Mouse (Mus musculus) heart, embryonic 10.5 days (tissue): ENCODE results near the gene Dmrt3. TPM values are rescaled to one million over a fixed set of nuclear protein-coding genes. Genes with fewer than 3 reads are reported as not detected.
A peak's percentile ranks its signal among the peaks of the same experiment; 100 is the strongest.

ENCODE experiments used
- DNase-seq: peaks from one replicate; pipeline ENCODE4 v3.0.0-alpha.2; 2017; ENCODE audit warnings: low spot score
- H3K27ac ChIP-seq: fragments of 300-500 bp; sonication (generic); 2 replicates; pipeline ENCODE4 v1.5.1; 2016; ENCODE audit warnings: mild to moderate bottlenecking
- H3K27me3 ChIP-seq: fragments of 300-500 bp; sonication (generic); 2 replicates; pipeline ENCODE4 v1.6.1; 2016; ENCODE audit warnings: mild to moderate bottlenecking; ENCODE audit not compliant: poor library complexity, insufficient read depth, severe bottlenecking
- H3K36me3 ChIP-seq: fragments of 300-500 bp; sonication (generic); 2 replicates; pipeline ENCODE4 v1.6.1; 2016; ENCODE audit warnings: mild to moderate bottlenecking, moderate library complexity
- H3K4me1 ChIP-seq: fragments of 300-500 bp; sonication (generic); 2 replicates; pipeline ENCODE4 v1.6.1; 2016; ENCODE audit warnings: mild to moderate bottlenecking
- H3K4me3 ChIP-seq: fragments of 300-500 bp; sonication (generic); 2 replicates; pipeline ENCODE4 v1.5.1; 2016; ENCODE audit warnings: mild to moderate bottlenecking, moderate library complexity
- H3K9me3 ChIP-seq: fragments of 300-500 bp; sonication (generic); 2 replicates; pipeline ENCODE4 v1.6.1; 2016; ENCODE audit warnings: mild to moderate bottlenecking, moderate library complexity
- WGBS: fragments of 180-500 bp; shearing (Covaris S2); methylation state at CpG from one replicate; pipeline ENCODE4 v1.1.7; 2016; 5-methylcytosine and 5-hydroxymethylcytosine counted together
- polyA plus RNA-seq: library from polyadenylated mRNA; unstranded; fragments of >200 nt; fragmentation: Nextera tagmentation; extraction: Ambion mirVana; gene quantifications from 2 replicates; pipeline ENCODE4 v1.2.1, GENCODE M21; 2016

The Dmrt3 gene
- polyA plus RNA-seq, 1 experiment from 2014 or later: not detected

DNA sequence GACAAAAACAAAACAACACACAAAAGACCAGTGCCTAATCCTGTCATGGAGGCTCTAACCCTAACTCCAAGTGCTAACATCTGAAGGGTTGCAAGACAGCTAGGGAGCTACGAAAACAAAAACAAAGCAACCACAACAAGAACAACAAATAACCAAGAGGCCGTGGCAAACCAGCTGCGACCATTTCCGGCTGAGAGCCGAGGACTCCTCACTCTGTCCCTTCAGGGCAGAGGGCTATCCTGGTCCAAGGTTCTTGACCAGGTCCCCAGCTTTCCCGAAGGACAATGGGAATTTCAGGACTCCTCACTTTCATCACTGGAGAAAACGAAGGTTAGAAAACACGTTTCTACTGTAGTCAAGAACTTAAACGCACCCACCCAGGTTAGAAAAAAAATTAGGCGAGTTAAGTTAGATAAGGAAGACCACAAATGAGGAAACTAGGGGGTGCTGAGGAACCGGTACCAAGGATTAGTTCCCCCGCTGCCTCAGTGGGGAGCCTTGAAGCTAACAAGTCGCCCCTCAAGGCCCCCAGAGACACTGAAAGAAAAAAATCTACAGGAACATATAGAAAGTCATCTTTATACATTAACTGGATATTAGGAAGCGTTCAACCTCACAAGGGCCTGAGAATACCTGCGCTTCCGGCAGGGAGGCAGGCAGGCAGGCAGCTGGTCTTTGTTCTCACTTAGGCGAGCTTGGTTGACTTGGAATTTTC, 60.6 kb downstream of the Dmrt3 start:
- peaks cover 24% of the 10 kb centered on the region for H3K4me1 ChIP-seq
- no peaks in the 10 kb centered on the region for H3K36me3 ChIP-seq
- no peak overlapping the region for H3K4me3 ChIP-seq
- no peaks in the 10 kb centered on the region for H3K9me3 ChIP-seq
- no peak for DNase-seq
- peaks cover 100% of the 10 kb centered on the region for H3K27me3 ChIP-seq
- no peak overlapping the region for H3K27ac ChIP-seq
- WGBS: under 1% methylated on average over 17 of the region's 17 CpGs

DNA sequence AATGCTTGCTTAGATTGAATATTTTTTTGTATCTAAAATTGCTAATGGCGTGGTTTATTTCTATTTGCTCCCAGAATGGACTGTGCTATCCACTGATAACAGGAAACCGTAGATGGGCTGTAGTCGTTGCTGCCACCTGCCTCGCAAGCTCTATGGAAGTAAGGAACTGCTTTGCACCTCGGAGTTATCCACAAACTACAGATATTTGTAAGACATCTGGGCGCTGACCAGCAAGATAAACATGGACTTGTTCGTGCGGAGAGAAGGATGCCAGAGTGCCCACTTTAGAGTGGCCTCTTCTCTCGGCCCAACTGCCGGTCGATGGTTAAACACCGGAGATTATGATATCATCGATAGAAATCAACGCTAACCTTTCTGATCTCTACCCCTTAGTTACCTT, 61.6 kb downstream of the Dmrt3 start:
- peaks cover 18% of the 10 kb centered on the region for H3K4me1 ChIP-seq
- H3K27ac ChIP-seq: no peak overlapping the region
- no peaks in the 10 kb centered on the region for H3K36me3 ChIP-seq
- H3K4me3 ChIP-seq: peak overlapping the region; percentile 69
- WGBS: under 1% methylated on average over 14 of the region's 14 CpGs
- no peaks in the 10 kb centered on the region for H3K9me3 ChIP-seq
- no peak for DNase-seq
- H3K27me3 ChIP-seq: peaks cover 100% of the 10 kb centered on the region

DNA sequence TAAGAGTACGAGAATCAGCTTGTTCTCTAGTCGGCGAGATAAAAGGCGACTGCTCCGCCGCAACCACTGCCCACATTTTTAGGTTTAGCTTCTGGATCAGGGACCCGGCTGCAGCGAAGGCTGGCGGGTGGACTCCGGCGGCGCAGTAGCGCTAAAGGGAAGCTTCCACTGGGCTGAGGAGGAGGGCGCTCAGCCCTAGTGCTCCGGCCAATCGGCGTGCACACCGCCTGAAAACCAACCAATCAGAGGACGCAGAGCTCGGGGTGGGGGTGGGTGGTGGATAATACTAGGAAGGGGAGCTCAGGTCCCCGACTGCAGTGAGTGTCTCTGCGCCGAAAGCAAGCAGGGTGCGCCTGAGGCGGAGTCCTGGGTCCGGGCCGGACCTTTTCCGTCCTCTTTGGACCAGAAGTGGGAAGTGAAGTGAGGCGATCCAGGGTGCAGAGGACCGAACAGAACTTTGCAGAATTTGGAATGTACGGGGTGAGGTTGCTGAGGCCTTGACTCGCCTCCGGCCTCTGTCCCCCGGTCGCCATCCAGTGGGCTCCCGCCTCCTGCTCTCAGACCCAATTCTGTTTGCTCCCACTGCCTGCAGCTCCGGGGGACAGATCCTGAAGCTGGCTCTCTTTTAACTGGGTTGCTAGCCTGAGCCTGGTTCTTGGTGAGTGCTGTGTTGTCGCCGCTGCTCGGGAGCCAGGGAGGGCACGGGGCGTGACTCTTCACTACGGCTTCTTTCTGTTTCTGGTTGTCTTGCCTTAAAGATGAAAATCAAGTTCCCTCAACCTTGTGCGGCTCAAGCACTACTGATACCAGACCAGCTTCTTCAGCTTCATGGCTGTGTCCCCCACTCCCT, 62.2 kb downstream of the Dmrt3 start, which contains the start of gene Dmrt2:
Dmrt2 (plus strand) TSS at position 311 of the 850 bp plus-strand sequence.
- H3K4me3 ChIP-seq: peak within 1 kb of the TSS; percentile 69
- no peaks in the 10 kb centered on the region for H3K9me3 ChIP-seq
- no peak within 1 kb of the TSS for H3K27ac ChIP-seq
- peak; percentile 92 for DNase-seq
- under 1% methylated on average over 44 of the region's 44 CpGs for WGBS
- peaks cover 18% of the 10 kb centered on the region for H3K4me1 ChIP-seq
- H3K36me3 ChIP-seq: no peaks in the 10 kb centered on the region
- H3K27me3 ChIP-seq: peaks cover 100% of the 10 kb centered on the region

Other genes starting within 250 kb of the Dmrt3 start
- not detected in 2 replicates for gene Dmrt1, start 104.7 kb upstream of the Dmrt3 start, polyA plus RNA-seq
- gene Dmrt2, start 62.1 kb downstream of the Dmrt3 start, polyA plus RNA-seq: 0.44 and 1.7 TPM in 2 replicates